Mouse (Mus musculus): Measurements from ENCODE around the gene Furin.
"Not testable (repeated sequence)": the region's sequence is repeated elsewhere in the genome, so short reads cannot be mapped to it uniquely, and the experiment has no call there.

Furin gene

DNA sequence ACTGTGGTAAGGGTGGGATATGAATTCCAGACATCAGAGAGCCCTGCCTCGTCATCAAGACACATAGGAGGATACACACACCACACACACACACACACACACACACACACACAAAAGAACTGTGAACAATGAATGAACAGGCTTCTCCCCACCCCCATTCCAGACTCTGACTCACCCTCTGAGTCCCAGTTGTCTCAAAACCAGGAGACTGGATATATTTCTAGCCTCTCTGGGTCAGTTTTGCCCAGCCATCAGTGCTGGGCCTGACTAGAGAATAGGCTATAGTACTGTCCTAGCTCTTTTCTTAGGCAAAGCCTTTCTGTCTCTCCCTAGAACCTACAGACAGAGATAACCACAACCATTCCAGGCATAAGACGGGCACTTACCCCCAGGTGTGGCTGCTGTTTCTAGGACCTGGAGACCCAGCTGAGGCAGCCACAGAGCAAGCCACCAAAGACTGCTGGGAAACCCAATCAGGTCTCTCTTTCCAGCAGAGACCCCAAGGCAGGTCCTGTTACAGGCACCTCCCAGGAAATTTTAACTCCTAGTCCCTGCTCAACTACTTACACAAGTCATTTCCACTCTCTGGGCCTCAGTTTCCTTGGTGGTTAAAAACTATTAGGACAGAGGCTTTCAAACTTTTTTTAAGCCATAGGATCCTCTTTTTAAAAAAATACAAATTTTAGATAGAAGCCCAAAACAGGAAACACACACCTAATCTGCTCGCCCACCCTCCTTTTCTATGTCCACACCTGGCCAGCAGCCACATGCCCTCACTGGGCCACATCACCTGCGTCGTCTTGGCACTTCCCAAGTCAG is 4.0 kb downstream of the Furin start:
- peak in 1 of 2 experiments; percentile 52 for DNase-seq (ENCODE audit: low spot score in 2 of 2)

GRCm38 (mm10) chr7:80400571-80400970 is 4.7 kb downstream of the Furin start:
- DNase-seq (ENCODE audit: low spot score in 2 of 2): no peak

DNA sequence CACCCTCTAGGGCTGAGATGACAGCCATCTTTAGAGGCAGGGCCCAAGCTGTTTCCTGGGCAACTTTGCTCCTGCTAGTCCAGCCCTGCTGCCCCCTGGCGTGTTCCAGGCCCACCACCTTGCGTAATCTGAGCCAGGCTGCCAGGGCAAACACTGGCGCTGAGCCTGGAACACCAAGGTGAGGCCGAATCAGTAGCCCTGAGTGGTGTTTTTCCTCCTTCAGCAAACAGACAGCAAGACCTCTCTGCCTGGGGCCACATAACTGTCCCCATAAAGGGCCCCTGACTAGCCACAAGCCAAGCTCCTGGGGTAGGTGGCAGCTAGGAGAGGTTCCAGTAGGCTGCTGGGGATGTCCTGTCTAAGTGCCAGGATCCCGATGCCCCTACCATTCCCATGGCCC is 5.1 kb downstream of the Furin start:
- DNase-seq (ENCODE audit: low spot score in 2 of 2): no peak

GRCm38 (mm10) chr7:80398654-80399444 is 6.4 kb downstream of the Furin start:
- no peak for DNase-seq (ENCODE audit: low spot score in 2 of 2)

- DNase-seq (ENCODE audit: low spot score in 2 of 2): no peak
These were observed 7.2 kb downstream of the Furin start for GRCm38 (mm10) chr7:80397986-80398385.

- DNase-seq (ENCODE audit: low spot score in 2 of 2): not testable (repeated sequence)
These were observed 8.8 kb downstream of the Furin start for GRCm38 (mm10) chr7:80396427-80396826.

DNA sequence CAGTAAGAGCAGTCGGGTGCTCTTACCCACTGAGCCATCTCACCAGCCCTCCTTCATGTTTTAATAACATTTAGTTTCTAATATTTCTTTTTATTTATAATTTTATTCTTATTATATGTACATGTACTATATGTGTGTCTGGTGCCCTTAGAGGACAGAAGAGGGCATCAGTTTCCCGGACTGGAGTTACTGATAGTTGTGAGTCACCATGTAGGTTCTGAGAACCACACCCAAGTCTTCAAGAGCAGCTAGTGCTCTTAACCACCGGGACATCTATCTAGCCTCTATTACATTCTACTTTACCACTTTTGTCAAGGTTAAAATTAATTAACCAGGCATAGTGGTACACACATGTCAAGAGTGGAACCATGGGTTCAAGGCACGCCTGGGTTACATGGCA is 10.6 kb downstream of the Furin start:
- no peak for DNase-seq (ENCODE audit: low spot score in 2 of 2)

- no peak for DNase-seq (ENCODE audit: low spot score in 2 of 2)
These were observed 13.1 kb downstream of the Furin start for GRCm38 (mm10) chr7:80392119-80392518.

GRCm38 (mm10) chr7:80387633-80388543 is 17.3 kb downstream of the Furin start, which contains the start of gene Fes:
Gene Fes, minus strand, starts transcription at chr7:80387946.
- DNase-seq (ENCODE audit: low spot score in 2 of 2): peak; percentile 44 to 70

GRCm38 (mm10) chr7:80387033-80387632 is 18.1 kb downstream of the Furin start:
- peak; percentile 43 to 49 for DNase-seq (ENCODE audit: low spot score in 2 of 2)

GRCm38 (mm10) chr7:80386235-80386930 is 18.9 kb downstream of the Furin start:
- peak; percentile 89 to 95 for DNase-seq (ENCODE audit: low spot score in 2 of 2)

DNA sequence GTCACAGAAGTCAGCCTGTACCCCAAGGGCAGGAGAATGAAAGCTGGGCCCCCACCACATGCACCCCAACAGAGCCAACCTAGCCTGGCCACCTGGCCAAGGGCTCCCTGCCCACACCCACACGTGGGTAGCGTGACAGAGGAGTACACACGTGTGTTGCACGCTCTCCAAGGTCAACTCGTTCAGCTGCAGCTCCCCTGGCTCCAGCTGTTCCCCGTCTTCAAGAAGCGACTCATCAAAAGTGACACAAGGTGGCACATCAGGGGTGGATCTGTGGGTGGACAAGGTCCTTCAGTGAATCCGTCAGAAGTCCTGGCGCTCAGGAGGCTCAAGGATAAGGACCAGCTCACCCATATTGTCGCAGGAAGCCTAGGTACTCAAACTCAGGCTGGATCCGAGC is 22.3 kb downstream of the Furin start:
- DNase-seq (ENCODE audit: low spot score in 2 of 2): no peak

DNA sequence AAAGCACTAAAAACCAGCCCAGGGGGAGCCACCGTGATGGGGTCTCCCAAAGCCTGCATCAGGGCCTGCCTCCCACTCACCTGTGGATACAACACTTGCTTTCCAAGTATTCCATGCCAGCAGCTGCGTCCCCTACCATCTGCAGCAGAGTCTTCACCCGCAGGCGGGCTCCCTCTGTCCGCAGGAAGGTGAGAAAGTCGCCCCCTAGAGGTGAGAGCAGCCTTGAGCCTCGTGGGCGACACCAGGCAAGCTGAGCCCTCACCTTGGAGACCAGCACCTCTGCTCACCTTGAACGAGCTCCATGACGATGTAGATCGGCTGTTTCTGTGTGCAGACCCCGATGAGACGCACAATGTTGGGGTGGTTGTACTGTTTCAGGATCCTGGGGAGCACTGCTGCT is 25.7 kb downstream of the Furin start:
- peak in 1 of 2 experiments; percentile 62 for DNase-seq (ENCODE audit: low spot score in 2 of 2)

- DNase-seq (ENCODE audit: low spot score in 2 of 2): peak; percentile 64 to 85
These were observed 27.8 kb downstream of the Furin start for GRCm38 (mm10) chr7:80377471-80377870.

GRCm38 (mm10) chr7:80376192-80376591 is 29.0 kb downstream of the Furin start:
- no peak for DNase-seq (ENCODE audit: low spot score in 2 of 2)

DNA sequence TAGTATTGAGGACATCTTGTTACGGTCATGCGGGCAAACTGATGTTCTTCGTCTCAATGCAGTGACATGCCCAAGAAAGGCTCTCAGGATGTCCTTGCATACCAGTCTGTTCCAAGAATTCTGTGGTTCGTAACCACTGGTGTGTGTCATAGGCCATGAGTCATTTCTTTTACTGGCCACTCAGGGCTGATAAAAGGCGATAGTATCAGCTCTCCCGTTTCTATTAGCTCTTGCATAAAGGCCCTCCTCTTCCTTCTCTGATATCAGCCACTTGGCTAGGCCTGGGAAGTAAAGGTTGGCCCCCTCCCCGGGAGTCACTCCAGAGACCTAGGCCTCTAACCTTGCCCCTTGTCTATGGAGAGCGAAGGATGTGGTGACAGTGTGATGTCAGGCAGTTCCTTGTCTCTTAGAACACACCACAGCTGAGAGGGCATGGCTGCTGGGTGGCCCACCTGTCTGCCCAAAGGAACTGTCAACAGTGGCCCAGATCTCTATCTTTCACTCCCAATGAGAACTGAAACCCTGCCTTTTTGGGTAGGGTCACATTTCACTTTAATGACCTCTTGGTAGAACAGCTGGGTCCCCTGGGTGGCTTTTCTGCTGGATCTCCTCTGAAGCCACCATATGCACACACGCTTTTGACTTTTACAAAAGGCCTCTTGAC is 29.7 kb downstream of the Furin start:
- no peak for DNase-seq (ENCODE audit: low spot score in 2 of 2)

DNA sequence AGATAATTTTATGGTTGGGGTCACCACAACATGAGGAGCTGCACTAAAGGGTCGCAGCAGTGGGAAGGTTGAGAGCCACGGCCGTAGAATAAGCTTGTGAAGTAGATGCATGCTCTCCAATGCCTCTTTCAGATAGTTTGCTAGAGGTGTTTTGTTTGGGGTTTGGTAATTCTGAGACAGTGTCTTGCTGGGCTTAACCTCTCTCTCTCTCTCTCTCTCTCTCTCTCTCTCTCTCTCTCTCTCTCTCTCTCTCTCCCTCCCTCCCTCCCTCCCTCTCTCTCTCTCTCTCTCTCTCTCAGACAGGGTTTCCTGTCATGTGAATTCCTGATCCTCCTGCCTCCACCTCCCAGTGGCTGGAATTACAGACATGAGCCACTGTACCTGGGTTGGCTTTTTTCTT is 30.5 kb downstream of the Furin start:
- DNase-seq (ENCODE audit: low spot score in 2 of 2): no peak

DNA sequence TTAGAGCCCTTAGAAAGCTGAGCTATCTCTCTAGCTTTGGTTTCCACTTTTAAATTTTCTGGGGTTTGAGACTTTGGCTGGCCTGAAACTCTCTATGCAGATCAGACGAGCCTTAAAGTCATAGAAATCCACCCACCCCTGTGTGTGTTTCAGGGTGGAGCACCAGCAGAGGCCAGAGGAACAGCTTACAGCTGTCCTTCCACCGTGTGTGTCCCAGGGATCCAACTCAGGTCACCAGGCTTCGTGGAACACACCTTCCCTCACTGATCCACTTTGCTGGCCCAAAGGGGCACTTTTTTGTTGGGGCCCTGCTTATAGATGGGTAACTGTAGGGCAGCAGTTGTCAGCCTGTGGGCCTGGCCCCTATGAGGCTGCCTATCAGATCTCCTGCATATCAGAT is 31.0 kb downstream of the Furin start:
- DNase-seq (ENCODE audit: low spot score in 2 of 2): no peak

DNA sequence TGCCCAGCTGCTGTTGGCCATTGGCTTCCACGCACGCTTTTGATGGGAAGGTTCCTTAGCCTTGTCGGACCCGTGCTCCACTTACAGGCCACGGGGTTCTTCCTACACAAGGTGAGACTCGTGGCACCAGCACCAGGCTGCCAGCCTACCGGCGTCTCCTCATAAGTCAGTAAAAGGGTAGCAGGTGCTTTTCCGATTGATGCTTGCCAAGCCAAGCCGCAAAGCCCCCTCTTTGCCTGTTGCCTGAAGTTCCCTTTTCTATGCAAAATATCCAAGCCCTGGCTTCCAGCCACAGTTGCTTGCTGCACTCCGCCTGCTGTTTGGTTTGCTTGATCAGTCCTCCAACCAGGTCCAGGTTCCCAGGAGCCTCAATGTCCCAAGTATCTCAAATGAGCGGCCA is 31.4 kb downstream of the Furin start:
- no peak for DNase-seq (ENCODE audit: low spot score in 2 of 2)

- no peak for DNase-seq (ENCODE audit: low spot score in 2 of 2)
These were observed 31.9 kb downstream of the Furin start for GRCm38 (mm10) chr7:80373352-80373751.

All from spleen, postnatal 10 days (tissue).